In genomic region chr2:73947360-73947759, GRCm38 (mm10) we compare ENCODE assay signal across 25 mouse cellular contexts. TPM values are rescaled to one million over a fixed set of nuclear protein-coding genes. Genes with fewer than 3 reads are reported as not detected.
DNase-seq lines count a peak whose midpoint lies in the region; ATAC-seq and TF ChIP-seq lines count a peak whose summit lies in the region.
"Had no signal": no experiment of that assay in that cellular context is flagged by ENCODE, and none has a peak within 500 bp of the region (broad histone marks: within the 10 kb centered on the region; RNA-seq: fewer than 3 reads in every experiment).

No protein-coding gene starts in this region.

- no peak overlapping the region for H3K27ac ChIP-seq in kidney, postnatal 0 days
- no peak overlapping the region for H3K27ac ChIP-seq in kidney, embryonic 14.5 days (ENCODE audit: low read depth, low read length)
- H3K27ac ChIP-seq in lung, postnatal 0 days (ENCODE audit: low read length): no peak overlapping the region
- H3K27ac ChIP-seq in CH12.LX (ENCODE audit: insufficient read depth, low read depth): no peak overlapping the region
- H3K27ac ChIP-seq: heart, embryonic 15.5 days; left cerebral cortex, adult 2 months; limb, embryonic 12.5 days; lung, embryonic 15.5 days; midbrain, embryonic 15.5 days had no signal

- H3K36me3 ChIP-seq in kidney, postnatal 0 days (ENCODE audit: insufficient read depth, low read length): no peaks in the 10 kb centered on the region
- H3K36me3 ChIP-seq in kidney, embryonic 14.5 days (ENCODE audit: control insufficient read depth, insufficient read depth, low read length): no peaks in the 10 kb centered on the region
- H3K36me3 ChIP-seq in lung, postnatal 0 days (ENCODE audit: insufficient read depth, low read length): no peaks in the 10 kb centered on the region
- no peaks in the 10 kb centered on the region for H3K36me3 ChIP-seq in CH12.LX (replicated peaks in 1 of 2; ENCODE audit: control insufficient read depth in 1 of 2, insufficient read depth in 1 of 2, low read length in 1 of 2)
- H3K36me3 ChIP-seq: heart, embryonic 15.5 days; limb, embryonic 12.5 days; lung, embryonic 15.5 days; midbrain, embryonic 15.5 days had no signal

- no peak for TF ChIP-seq POLR2A in CH12.LX (IDR thresholded peaks at IDR 0.05; ENCODE audit: low read depth, low read length)

- dilution Hi-C loops in CH12.LX (cut with MboI; ENCODE audit: extremely low pct_ligation_motif_present, extremely low pct_unique_long_range_greater_than_20kb, low sequenced_read_pairs): no loop called here

- TF ChIP-seq CTCF in kidney, postnatal 0 days (IDR thresholded peaks at IDR 0.05; ENCODE audit: low read depth): peak; percentile 35; the same call in 1 of the 2 replicates
- TF ChIP-seq CTCF in lung, postnatal 0 days (IDR thresholded peaks at IDR 0.05): peak; percentile 35
- TF ChIP-seq CTCF in CH12.LX (conservative IDR thresholded peaks at IDR 0.05 in 1 of 2, IDR thresholded peaks at IDR 0.05 in 1 of 2; ENCODE audit: low read depth in 2 of 2, low read length in 2 of 2): peak in 1 of 2 experiments; percentile 53; a peak in 2 of 4 replicates

- no peaks in the 10 kb centered on the region for H3K79me2 ChIP-seq in CH12.LX (replicated peaks; ENCODE audit: control insufficient read depth, extremely low read depth, insufficient read depth, poor library complexity, severe bottlenecking)

- no peak overlapping the region for H3K4me3 ChIP-seq in kidney, postnatal 0 days (replicated peaks; ENCODE audit: low read depth, low read length)
- H3K4me3 ChIP-seq in kidney, embryonic 14.5 days (ENCODE audit: low read length): no peak overlapping the region
- H3K4me3 ChIP-seq in lung, postnatal 0 days (ENCODE audit: low read depth, low read length): no peak overlapping the region
- H3K4me3 ChIP-seq in CH12.LX (replicated peaks in 1 of 3; ENCODE audit: low read depth in 2 of 3, low read length in 2 of 3, poor library complexity in 1 of 3): no peak overlapping the region
- H3K4me3 ChIP-seq: erythroblast, embryonic 14.5 days; heart, embryonic 15.5 days; left cerebral cortex, adult 2 months; limb, embryonic 12.5 days; lung, embryonic 15.5 days; megakaryocyte, embryonic 14.5 days; midbrain, embryonic 15.5 days had no signal

- DNase-seq in kidney, postnatal 0 days (ENCODE audit: low spot score): no peak
- DNase-seq in lung, postnatal 0 days (ENCODE audit: low spot score): no peak
- DNase-seq in lung, adult 18-20 months: no peak
- no peak for DNase-seq in CH12.LX (ENCODE audit: extremely low read depth)
- peak; percentile 48 for DNase-seq in R1 (ENCODE audit: low read depth, low spot score)
- no peak for DNase-seq in cerebellum, postnatal 10 days
- DNase-seq in spleen, adult 18-20 months: no peak
- DNase-seq: adrenal gland, adult 8-10 months; cerebellum, adult 9-11 months; gastrocnemius, postnatal 10 days; kidney, adult 8-10 months; kidney, postnatal 14 days; lung, postnatal 36 days; right cerebral cortex, postnatal 25 days; thymus, adult 2 months had no signal

- H3K27me3 ChIP-seq in kidney, postnatal 0 days (ENCODE audit: insufficient read depth, low read length): no peaks in the 10 kb centered on the region
- no peaks in the 10 kb centered on the region for H3K27me3 ChIP-seq in kidney, embryonic 14.5 days (ENCODE audit: control insufficient read depth, insufficient read depth, low read length)
- H3K27me3 ChIP-seq in lung, postnatal 0 days (replicated peaks; ENCODE audit: insufficient read depth, low read length): no peaks in the 10 kb centered on the region
- H3K27me3 ChIP-seq in CH12.LX (replicated peaks): no peaks in the 10 kb centered on the region
- H3K27me3 ChIP-seq: heart, embryonic 15.5 days; limb, embryonic 12.5 days; lung, embryonic 15.5 days; megakaryocyte, embryonic 14.5 days; midbrain, embryonic 15.5 days had no signal

- H3K4me2 ChIP-seq in kidney, postnatal 0 days (ENCODE audit: low read length): no peak overlapping the region
- H3K4me2 ChIP-seq in kidney, embryonic 14.5 days (replicated peaks; ENCODE audit: low read depth, low read length): no peak overlapping the region
- no peak overlapping the region for H3K4me2 ChIP-seq in lung, postnatal 0 days (replicated peaks; ENCODE audit: low read depth, low read length)
- no peak overlapping the region for H3K4me2 ChIP-seq in CH12.LX (ENCODE audit: insufficient read depth, low read depth, poor library complexity, severe bottlenecking)
- H3K4me2 ChIP-seq: heart, embryonic 15.5 days; limb, embryonic 12.5 days; lung, embryonic 15.5 days; midbrain, embryonic 15.5 days had no signal

- no peaks in the 10 kb centered on the region for H3K9me3 ChIP-seq in kidney, postnatal 0 days (replicated peaks; ENCODE audit: low read length)
- no peaks in the 10 kb centered on the region for H3K9me3 ChIP-seq in kidney, embryonic 14.5 days (ENCODE audit: control insufficient read depth, low read length)
- H3K9me3 ChIP-seq in lung, postnatal 0 days (ENCODE audit: low read length): no peaks in the 10 kb centered on the region
- H3K9me3 ChIP-seq in CH12.LX (replicated peaks; ENCODE audit: low read length): no peaks in the 10 kb centered on the region
- H3K9me3 ChIP-seq: heart, embryonic 15.5 days; limb, embryonic 12.5 days; lung, embryonic 15.5 days; midbrain, embryonic 15.5 days had no signal

- TF ChIP-seq EP300 in lung, postnatal 0 days (IDR thresholded peaks at IDR 0.05): no peak
- TF ChIP-seq EP300 in CH12.LX (IDR thresholded peaks at IDR 0.05; ENCODE audit: low read length): no peak

- 0 out of 2 replicates have a peak, but pooled peaks cover 4% of the 10 kb centered on the region for H3K4me1 ChIP-seq in kidney, postnatal 0 days (replicated peaks; ENCODE audit: insufficient read depth, low read length)
- no peaks in the 10 kb centered on the region for H3K4me1 ChIP-seq in kidney, embryonic 14.5 days (ENCODE audit: control insufficient read depth, insufficient read depth, low read length)
- H3K4me1 ChIP-seq in lung, postnatal 0 days (ENCODE audit: insufficient read depth, low read depth, low read length): no peaks in the 10 kb centered on the region
- H3K4me1 ChIP-seq in CH12.LX (ENCODE audit: control insufficient read depth in 1 of 2, insufficient read depth in 2 of 2): peaks cover 0 to 23% of the 10 kb centered on the region in 2 experiments; a peak in 3 of 4 replicates
- H3K4me1 ChIP-seq: heart, embryonic 15.5 days; lung, embryonic 15.5 days; midbrain, embryonic 15.5 days had no signal

- 85% methylated on average over 2 of the region's 2 CpGs for WGBS in kidney, postnatal 0 days
- WGBS in kidney, embryonic 14.5 days: 87% methylated on average over 2 of the region's 2 CpGs
- 88% methylated on average over 2 of the region's 2 CpGs for WGBS in lung, postnatal 0 days

- no peak for ATAC-seq in kidney, postnatal 0 days (replicated peaks; ENCODE audit: low FRiP score, low read depth)
- no peak for ATAC-seq in kidney, embryonic 14.5 days (ENCODE audit: low FRiP score, low TSS enrichment)
- ATAC-seq in lung, postnatal 0 days: no peak
- ATAC-seq: forebrain, embryonic 16.5 days; hindbrain, embryonic 16.5 days; midbrain, embryonic 15.5 days had no signal

- H3K9ac ChIP-seq in kidney, postnatal 0 days (ENCODE audit: low read depth, low read length): no peak overlapping the region
- no peak overlapping the region for H3K9ac ChIP-seq in kidney, embryonic 14.5 days (ENCODE audit: low read depth, low read length)
- H3K9ac ChIP-seq in lung, postnatal 0 days (replicated peaks; ENCODE audit: low read depth): no peak overlapping the region
- no peak overlapping the region for H3K9ac ChIP-seq in CH12.LX (ENCODE audit: insufficient read depth, low read depth)
- H3K9ac ChIP-seq: heart, embryonic 15.5 days; limb, embryonic 12.5 days; lung, embryonic 15.5 days; midbrain, embryonic 15.5 days had no signal

- in situ Hi-C loops in CH12.LX (cut with MboI; ENCODE audit: low pct_ligation_motif_present, low pct_unique_long_range_greater_than_20kb, low sequenced_read_pairs): no loop called here

- TF ChIP-seq RAD21 in CH12.LX (IDR thresholded peaks at IDR 0.05; ENCODE audit: low read depth, low read length): no peak; the same call in 1 of the 2 replicates

TF ChIP-seq in CH12.LX, 34 proteins besides CTCF, POLR2A, EP300 and RAD21:
- TF ChIP-seq ZNF384 (IDR thresholded peaks at IDR 0.05; ENCODE audit: low read depth, low read length) (no peak), MYC (IDR thresholded peaks at IDR 0.05; ENCODE audit: low read depth, low read length) (peak; percentile 64; the same call in 1 of the 2 replicates), MXI1 (IDR thresholded peaks at IDR 0.05; ENCODE audit: low read depth, low read length) (no peak), ZC3H11A (IDR thresholded peaks at IDR 0.05; ENCODE audit: low read depth, low read length) (no peak), SMC3 (IDR thresholded peaks at IDR 0.05; ENCODE audit: low read depth, low read length) (peak; percentile 13; the same call in 1 of the 2 replicates), KAT2A (IDR thresholded peaks at IDR 0.05; ENCODE audit: insufficient replicate concordance, low read length) (no peak), UBTF (IDR thresholded peaks at IDR 0.05; ENCODE audit: low read depth, low read length) (no peak), POLR2AphosphoS2 (IDR thresholded peaks at IDR 0.05; ENCODE audit: low read depth, low read length) (no peak)
TF ChIP-seq in CH12.LX: peak in this region for 2.

RNA-seq across cellular contexts. Expression of gene Atp5g3, which starts 36.2 kb away (rescaled TPM):
- 2,509 and 2,635 TPM in 2 replicates for polyA plus RNA-seq in kidney, postnatal 0 days (2015; fragmentation: Nextera tagmentation; extraction: Ambion mirVana)
- polyA plus RNA-seq in kidney, embryonic 14.5 days (2014; fragmentation: Nextera tagmentation; extraction: Ambion mirVana): 1,280 and 1,308 TPM in 2 replicates
- 760 and 832 TPM in 2 replicates for polyA plus RNA-seq in lung, postnatal 0 days (2015; fragmentation: Nextera tagmentation; extraction: Ambion mirVana)
- total RNA-seq in CH12.LX (2012; rRNA removed) (316 and 401 TPM in 2 replicates), CH12.LX (2014; rRNA removed) (427 and 444 TPM in 2 replicates)
- 453 and 504 TPM in 2 replicates for polyA plus RNA-seq in CH12.LX (2012; ENCODE audit: insufficient read length, low read depth)

RNA-seq across cellular contexts. Expression of gene Atf2, which starts 54.9 kb away (rescaled TPM):
- 38.5 and 41.3 TPM in 2 replicates for polyA plus RNA-seq in kidney, postnatal 0 days (2015; fragmentation: Nextera tagmentation; extraction: Ambion mirVana)
- 64.3 and 83.3 TPM in 2 replicates for polyA plus RNA-seq in kidney, embryonic 14.5 days (2014; fragmentation: Nextera tagmentation; extraction: Ambion mirVana)
- polyA plus RNA-seq in lung, postnatal 0 days (2015; fragmentation: Nextera tagmentation; extraction: Ambion mirVana): 28.4 and 31.0 TPM in 2 replicates
- total RNA-seq in CH12.LX (2012; rRNA removed) (15.4 and 15.9 TPM in 2 replicates), CH12.LX (2014; rRNA removed) (24.9 and 25.8 TPM in 2 replicates)
- polyA plus RNA-seq in CH12.LX (2012; ENCODE audit: insufficient read length, low read depth): 32.0 and 40.9 TPM in 2 replicates
